Mouse (Mus musculus) right cerebral cortex, postnatal 25 days (tissue): ENCODE data around the gene Gcm1.

Experiments used
- DNase-seq: peaks from one replicate; pipeline ENCODE4 v3.0.0; 2022

The Gcm1 gene

GRCm38 (mm10) chr9:78051677-78052076 is at the start of gene Gcm1:
TSS of gene Gcm1 (plus strand) at chr9:78051924.
- no peak for DNase-seq

DNA sequence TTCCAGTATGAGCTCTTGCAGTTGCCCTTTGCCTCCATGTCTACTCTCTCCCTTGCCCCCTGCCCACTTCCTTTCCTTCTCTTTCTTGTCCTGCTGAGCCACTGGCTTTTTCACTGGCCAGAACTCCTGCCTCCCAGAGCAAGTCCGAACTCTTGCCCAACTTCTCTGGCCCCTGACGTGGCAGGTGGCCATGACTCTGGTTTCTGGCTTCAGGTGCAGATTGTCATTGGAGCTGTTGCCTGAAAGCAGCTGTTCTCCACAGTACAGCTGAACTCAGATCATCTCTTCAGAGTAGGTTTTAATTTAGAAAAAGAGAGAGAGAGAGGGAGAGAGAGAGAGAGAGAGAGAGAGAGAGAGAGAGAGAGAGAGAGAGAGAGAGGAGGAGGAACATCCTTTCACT is 48.4 kb upstream of the Gcm1 start:
- DNase-seq: no peak

DNA sequence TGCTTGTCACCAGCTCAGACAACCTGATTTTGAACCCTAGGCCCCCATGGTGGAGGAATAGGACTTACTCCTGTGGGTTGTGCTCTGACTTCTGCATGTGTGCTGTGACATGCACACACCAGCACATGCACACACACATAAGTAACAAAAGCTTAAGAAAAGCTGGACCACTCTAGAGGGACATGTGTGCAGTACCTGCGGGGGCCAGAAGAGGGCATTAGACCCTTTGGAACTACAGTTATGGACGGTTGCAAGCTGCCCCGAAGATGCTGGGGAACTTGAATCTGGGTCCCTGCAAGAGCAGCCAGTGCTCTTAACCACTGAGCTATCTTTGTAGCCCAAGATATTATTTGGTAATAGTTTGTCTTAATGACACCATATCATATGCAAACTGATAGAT is 46.2 kb upstream of the Gcm1 start:
- DNase-seq: no peak

DNA sequence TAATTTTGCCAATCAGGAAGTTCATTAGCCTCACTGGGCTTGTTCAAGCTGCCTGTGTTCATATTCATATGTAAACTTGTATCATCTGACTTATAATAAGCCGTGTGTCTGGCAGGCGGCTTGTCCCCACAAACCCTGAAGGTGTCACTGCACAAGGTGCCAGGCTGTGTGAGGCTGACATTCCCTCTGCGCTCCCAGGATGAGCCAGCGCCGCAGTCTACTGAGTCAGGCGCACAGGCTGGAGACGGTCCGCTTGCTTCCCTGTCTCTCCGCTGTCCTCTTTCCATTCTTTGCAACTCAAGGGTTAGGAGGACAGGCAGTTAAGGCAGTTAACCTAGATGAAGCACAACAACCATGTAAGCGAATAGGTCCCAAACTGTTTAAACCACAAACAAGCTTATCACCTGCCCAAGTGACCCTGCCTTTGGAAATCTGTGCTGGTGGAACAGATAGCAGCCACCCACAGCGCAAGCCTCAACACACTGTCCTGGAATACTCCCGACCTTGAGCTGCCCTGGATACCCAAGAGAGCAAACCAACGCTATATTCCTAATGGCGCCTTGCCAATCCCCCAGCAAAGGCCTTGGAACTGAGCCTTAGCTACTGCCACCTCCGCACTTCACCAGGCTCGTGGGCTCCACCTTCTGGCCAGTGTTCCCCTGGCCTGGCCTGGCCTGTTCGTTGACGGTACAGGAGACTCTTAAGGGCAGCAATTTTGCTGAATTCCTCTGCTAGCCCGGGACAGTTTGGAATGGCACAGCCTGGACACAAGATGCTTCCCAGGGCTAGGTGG is 45.3 kb upstream of the Gcm1 start:
- peak; percentile 56 for DNase-seq

DNA sequence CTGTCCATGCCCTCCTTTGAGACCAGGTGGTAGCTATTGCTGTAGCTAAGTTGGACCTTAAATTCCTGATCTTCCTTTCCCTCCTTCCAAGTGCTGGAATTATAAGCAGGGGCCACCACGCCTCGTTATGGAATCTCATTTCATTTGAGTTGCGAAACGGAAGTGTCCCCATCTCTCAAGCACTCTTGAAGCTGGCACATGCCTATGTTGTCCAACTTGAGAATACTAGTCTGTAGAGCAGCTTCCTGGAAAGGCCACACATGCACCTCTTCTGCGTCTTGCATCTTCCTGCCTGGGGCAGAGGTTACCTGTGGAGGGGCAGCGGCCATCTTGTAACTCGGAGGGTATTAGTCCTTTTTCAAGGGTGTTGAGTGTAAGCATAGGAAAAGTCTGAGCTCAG is 42.3 kb upstream of the Gcm1 start:
- no peak for DNase-seq

DNA sequence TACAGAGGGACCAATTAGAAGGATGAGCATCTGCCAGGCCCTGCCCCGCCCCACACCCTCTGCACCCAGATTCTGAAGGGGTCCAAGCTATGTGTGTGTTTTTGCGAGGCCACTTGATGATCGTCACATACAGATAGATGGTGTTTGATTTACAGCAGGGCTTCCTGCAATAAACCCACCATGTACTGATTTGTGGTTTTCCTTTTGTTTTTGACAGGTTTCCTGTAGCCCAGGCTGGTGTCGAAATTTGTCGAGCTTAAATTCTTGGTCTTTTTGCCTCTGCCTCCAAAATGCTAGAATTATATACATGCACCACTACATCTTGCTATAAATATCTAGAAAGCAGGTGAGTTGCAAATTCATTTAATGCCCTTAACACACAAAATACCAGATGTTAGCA is 41.5 kb upstream of the Gcm1 start:
- DNase-seq: no peak

- DNase-seq: no peak
Observed at GRCm38 (mm10) chr9:78010707-78011106, 41.0 kb upstream of the Gcm1 start.

DNA sequence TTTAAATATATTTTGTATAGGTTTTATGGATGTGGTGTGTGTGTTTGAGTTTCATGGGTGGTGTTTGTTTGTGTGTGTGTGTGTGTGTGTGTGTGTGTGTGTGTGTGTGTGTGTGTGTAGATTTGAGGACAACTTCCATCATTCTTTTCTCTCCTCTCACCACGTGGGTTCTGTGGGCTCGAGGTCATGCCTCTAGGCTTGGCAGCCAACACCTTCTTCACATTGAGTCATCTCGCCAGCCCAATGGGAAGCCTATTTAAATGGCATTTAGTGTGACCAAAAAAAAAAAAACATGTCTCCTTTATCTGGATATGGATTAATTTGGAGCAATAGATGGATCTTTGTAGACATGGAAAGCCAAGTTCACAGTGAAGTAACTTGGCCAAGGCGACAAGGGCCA is 39.7 kb upstream of the Gcm1 start:
- DNase-seq: no peak

DNA sequence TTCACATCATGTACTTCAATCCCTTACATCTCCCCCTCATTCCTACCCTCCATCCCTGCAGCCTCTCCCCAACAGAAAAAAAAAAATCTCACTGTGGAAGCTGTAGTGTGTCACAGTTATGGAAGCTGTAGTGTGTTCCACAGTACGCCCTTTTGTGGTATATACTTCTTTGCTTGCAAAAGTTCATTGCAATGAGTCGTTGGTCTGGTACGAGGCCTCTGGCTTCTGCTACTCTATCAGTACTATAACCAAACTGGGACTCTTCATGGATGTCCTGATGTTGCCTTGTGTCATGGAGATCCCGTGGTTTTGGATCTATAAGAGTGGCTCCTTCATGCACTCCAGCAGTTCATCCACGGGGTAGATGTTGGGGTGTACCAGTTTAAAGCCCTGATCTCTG is 39.0 kb upstream of the Gcm1 start:
- no peak for DNase-seq

DNA sequence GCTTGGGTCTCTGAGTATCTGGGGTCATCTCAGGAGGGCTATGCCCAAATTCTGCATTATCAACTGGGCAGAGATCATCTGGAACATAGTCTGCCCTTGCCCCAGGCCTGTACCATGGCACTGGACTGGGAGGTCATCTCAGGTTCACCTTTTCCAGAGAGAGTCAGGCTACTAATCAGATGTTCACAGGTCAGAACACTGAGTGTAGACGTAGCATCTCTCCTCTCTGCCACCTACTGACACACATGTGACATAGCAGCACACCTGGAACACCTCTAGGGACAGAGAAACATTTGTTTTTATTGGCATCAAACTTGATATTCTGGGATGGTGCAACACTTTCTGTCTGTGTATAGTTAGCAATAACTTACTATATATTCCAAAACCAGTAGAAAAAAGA is 37.9 kb upstream of the Gcm1 start:
- DNase-seq: no peak

DNA sequence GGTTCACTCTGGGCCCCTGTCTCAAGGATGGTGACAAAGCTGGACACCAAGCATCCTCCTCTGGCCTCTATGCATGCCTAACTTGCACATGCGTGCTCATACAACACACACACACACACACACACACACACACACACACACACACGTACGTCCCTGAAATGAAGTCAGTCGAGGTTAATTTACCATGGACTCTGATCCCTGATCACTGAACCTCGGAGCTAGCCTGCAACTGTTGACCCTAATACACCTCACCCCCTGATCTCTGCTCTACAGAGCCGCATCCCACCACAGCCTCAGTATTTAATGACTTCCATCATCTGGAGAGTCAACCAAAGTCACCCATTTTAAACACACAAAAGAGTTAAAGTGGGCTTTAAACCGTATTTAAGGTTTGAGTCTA is 35.9 kb upstream of the Gcm1 start:
- DNase-seq: no peak

- DNase-seq: no peak
Observed at GRCm38 (mm10) chr9:78016288-78016687, 35.4 kb upstream of the Gcm1 start.

- DNase-seq: no peak
Observed at GRCm38 (mm10) chr9:78021256-78021655, 30.5 kb upstream of the Gcm1 start.

DNA sequence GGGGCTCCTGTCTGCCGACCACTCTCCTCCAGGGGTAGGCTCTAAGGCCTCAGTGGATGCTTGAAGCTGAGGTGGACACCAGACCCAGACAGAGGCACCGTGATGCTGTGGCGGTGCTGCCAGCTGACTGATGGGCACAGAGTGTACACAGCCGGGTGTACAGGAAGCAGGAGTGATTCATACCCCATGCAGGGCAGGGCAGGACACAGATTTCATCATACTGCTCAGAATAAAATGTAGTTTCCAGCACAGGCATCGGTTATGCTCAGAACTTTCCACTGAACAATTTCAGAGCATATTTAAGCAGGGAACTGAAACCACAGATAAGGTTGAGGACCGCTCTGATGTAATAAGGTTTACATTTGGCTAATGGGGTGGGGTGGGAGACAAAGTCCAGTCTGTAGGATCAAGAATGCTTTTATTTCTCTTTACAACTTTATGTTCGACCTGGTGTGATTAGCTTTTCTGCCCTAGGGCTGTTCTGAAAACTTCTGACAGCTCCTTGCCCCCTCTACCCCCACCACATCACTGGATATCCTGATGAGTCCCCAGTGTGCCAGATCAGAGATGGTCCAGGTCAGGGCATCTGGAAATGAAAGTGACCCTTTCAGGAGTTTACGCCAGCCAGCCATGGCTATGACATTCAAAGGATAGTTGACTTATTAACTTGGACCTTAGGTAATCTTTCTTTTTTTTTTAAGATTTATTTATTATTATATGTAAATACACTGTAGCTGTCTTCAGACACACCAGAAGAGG is 29.4 kb upstream of the Gcm1 start:
- no peak for DNase-seq

- DNase-seq: peak; percentile 38
Observed at GRCm38 (mm10) chr9:78024823-78025222, 26.9 kb upstream of the Gcm1 start.

- no peak for DNase-seq
Observed at GRCm38 (mm10) chr9:78027099-78027498, 24.6 kb upstream of the Gcm1 start.

- DNase-seq: no peak
Observed at GRCm38 (mm10) chr9:78030835-78031456, 20.8 kb upstream of the Gcm1 start.

DNA sequence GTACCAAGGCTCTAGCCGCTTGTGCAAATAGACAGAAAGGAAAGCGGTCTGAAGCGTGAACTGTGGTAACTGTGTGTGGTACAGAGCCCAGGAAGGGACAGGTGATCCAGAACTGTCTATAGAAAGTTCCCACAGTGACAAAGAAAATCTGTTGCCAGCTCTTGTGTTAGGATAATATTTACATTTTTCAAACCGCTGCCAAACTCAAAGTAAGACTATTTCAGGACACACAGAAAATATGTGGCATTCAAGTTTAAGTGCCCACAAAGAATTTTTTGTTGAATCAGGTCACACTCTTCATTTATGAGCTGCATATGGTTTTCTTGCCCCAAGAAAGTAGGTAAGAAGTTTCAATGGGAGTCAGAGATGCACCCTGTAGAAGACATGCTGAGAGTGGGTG is 18.8 kb upstream of the Gcm1 start:
- DNase-seq: no peak

DNA sequence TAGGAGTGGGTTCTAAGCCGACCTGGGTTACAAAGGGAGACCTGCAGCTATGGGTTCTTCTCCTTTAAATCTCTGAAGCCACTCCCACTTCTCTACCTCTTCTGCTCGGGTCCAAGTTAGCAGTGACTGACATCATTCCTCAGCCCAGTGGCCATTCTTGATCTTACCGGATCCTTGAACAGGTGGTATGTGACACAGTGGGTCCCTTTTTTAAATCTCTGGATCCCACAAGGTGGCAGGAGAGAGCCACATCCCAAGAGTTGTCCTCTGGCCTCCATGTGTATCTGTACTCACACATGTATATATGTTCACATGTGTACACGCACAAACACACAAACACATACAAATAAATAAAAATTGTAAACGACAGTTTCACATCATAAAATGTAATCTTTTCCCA is 16.4 kb upstream of the Gcm1 start:
- DNase-seq: no peak

GRCm38 (mm10) chr9:78035831-78036230 is 15.9 kb upstream of the Gcm1 start:
- DNase-seq: no peak

GRCm38 (mm10) chr9:78038755-78039489 is 12.8 kb upstream of the Gcm1 start:
- peak; percentile 67 for DNase-seq

DNA sequence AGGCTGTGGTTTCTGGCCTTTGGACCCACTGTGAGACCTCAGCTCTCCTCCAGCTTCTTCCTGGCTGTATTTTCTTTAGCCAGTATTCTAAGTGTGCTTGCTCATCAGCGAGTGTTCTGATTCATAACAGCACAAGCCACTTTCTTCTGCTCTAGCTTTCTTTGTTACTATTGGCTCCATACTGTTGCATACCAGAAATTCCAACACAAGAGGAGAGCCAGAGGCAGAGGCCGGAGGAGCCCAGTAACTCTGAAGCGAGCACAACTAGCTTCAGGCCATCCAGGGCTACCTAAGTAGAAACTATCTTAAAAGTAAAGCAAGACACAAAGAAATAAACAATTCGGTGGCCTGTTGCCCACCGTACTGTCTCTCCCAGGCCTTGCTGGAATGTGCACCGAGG is 6.6 kb upstream of the Gcm1 start:
- no peak for DNase-seq

- DNase-seq: no peak
Observed at GRCm38 (mm10) chr9:78046755-78047154, 5.0 kb upstream of the Gcm1 start.
